Mouse (Mus musculus) forebrain, embryonic 15.5 days (tissue): ENCODE measurements around the gene Mknk1. TPM values are rescaled to one million over a fixed set of nuclear protein-coding genes. Genes with fewer than 3 reads are reported as not detected.

Source experiments
- ATAC-seq: fragments of 200-750 bp; cut with Nextera tagmentation; replicated peaks from 2 replicates; pipeline ENCODE4 v1.8.0; 2017; ENCODE audit warnings: mild to moderate bottlenecking, moderate TSS enrichment, moderate library complexity
- H3K27ac ChIP-seq: fragments of 300-500 bp; sonication (generic); replicated peaks from 2 replicates; pipeline ENCODE4 v1.5.1; 2015; ENCODE audit warnings: mild to moderate bottlenecking, inconsistent platforms
- H3K27me3 ChIP-seq: fragments of 300-500 bp; sonication (generic); 2 replicates; pipeline ENCODE4 v1.6.1; 2015; ENCODE audit warnings: inconsistent platforms
- H3K36me3 ChIP-seq: fragments of 300-500 bp; sonication (generic); 2 replicates; pipeline ENCODE4 v1.6.1; 2015; ENCODE audit warnings: mild to moderate bottlenecking, inconsistent platforms
- H3K4me1 ChIP-seq: fragments of 300-500 bp; sonication (generic); 2 replicates; pipeline ENCODE4 v1.6.1; 2015; ENCODE audit warnings: inconsistent platforms
- H3K4me2 ChIP-seq: fragments of 300-500 bp; sonication (generic); replicated peaks from 2 replicates; pipeline ENCODE4 v1.6.1; 2015; ENCODE audit warnings: mild to moderate bottlenecking, inconsistent platforms
- H3K4me3 ChIP-seq: fragments of 300-500 bp; sonication (generic); 2 replicates; pipeline ENCODE4 v1.5.1; 2015; ENCODE audit warnings: mild to moderate bottlenecking, inconsistent platforms
- H3K9ac ChIP-seq: fragments of 300-500 bp; sonication (generic); replicated peaks from 2 replicates; pipeline ENCODE4 v1.6.1; 2015; ENCODE audit warnings: mild to moderate bottlenecking, inconsistent platforms
- H3K9me3 ChIP-seq: fragments of 300-500 bp; sonication (generic); 2 replicates; pipeline ENCODE4 v1.6.1; 2016; ENCODE audit warnings: inconsistent platforms
- WGBS: fragments of 180-500 bp; shearing (Covaris S2); methylation state at CpG from one replicate; pipeline ENCODE4 v1.1.7; 2015; ENCODE audit warnings: mixed read lengths; 5-methylcytosine and 5-hydroxymethylcytosine counted together
- polyA plus RNA-seq: library from polyadenylated mRNA; unstranded; fragments of >200 nt; fragmentation: Nextera tagmentation; extraction: Ambion mirVana; gene quantifications from 2 replicates; pipeline ENCODE4 v1.2.1, GENCODE M21; 2015

The Mknk1 gene
- polyA plus RNA-seq, 1 experiment from 2014 or later, result 24.8 TPM

- Histone ChIP-seq H3K36me3 (no peaks in the 10 kb centered on the region), H3K4me3 (no peak overlapping the region; the same call in 1 of the 2 replicates), H3K4me1 (peaks cover 13% of the 10 kb centered on the region), H3K9ac (no peak overlapping the region), H3K4me2 (peak overlapping the region; percentile 90), H3K9me3 (no peaks in the 10 kb centered on the region), H3K27me3 (no peaks in the 10 kb centered on the region), H3K27ac (no peak overlapping the region)
- 69% methylated on average over 3 of the region's 3 CpGs for WGBS
- no peak for ATAC-seq
Measured at GRCm38 (mm10) chr4:115827066-115827465, 11.9 kb upstream of the Mknk1 start.

DNA sequence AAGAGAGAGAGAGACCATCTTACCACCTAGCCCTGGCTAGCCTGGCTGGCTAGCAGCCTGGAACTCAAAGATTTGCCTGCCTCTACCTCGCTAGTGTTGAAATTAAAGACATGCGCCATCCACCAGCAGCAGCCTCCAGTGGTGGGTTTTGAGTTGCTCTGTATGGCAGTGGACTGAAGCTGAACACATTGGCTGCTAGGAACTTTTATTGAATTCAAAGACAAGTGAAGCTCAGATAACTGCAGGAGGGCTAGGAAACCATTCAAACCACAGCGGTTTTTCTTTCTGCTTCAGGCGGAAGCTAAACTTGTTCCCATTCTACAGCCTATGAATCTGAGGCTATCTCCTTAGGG lies 11.5 kb upstream of the Mknk1 start:
- ATAC-seq, result peak; percentile 18; the same call in 1 of the 2 replicates
- Histone ChIP-seq H3K4me2 (peak overlapping the region; percentile 90), H3K27ac (peak overlapping the region; percentile 38; the same call in 1 of the 2 replicates), H3K4me3 (peak overlapping the region; percentile 68), H3K36me3 (no peaks in the 10 kb centered on the region), H3K4me1 (peaks cover 13% of the 10 kb centered on the region), H3K9me3 (no peaks in the 10 kb centered on the region), H3K9ac (peak overlapping the region; percentile 63), H3K27me3 (no peaks in the 10 kb centered on the region)
- 3% methylated on average over 4 of the region's 4 CpGs for WGBS

DNA sequence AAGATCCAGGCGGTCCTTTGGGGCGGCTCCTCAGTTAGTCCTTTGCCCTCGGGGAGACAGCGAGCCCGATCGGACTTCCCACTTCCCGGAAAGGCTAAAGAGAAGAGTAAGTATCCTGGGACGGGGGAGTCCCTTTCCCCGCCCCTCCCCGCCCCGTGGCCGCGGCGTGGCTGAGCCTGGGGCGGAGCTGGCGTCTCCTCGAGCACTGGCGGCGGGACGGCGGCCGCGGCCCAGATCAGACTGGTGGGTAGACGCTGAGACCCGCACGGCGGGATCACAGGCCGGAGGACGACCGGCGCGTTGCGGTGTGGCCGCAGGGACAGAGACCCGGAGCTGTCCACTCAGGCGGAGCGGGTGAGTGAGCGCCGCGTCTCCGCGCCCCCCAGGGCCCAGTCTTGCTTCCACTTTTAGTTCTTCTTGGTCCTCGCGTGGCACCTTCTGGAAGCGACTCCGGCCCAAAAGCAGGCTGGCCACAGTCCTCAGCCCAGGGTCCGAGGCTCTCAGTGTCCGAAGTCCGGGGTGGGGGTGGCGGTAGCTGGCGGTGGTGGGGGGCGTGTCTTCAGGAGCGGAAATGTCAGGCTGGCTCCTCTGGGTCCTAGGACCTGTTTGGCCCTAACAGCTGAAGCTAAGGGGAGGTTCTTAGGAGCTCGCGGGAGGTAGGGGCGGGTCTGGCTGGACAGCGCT lies 11.0 kb upstream of the Mknk1 start, which contains the start of gene Mob3c:
TSS of gene Mob3c (plus strand) at position 205 of the 684 bp plus-strand sequence.
- WGBS, result under 1% methylated on average over 55 of the region's 57 CpGs
- peak within 1 kb of the TSS; percentile 63 for H3K9ac ChIP-seq
- H3K36me3 ChIP-seq, result no peaks in the 10 kb centered on the region
- no peaks in the 10 kb centered on the region for H3K27me3 ChIP-seq
- H3K4me3 ChIP-seq, result peak within 1 kb of the TSS; percentile 68
- H3K4me1 ChIP-seq, result peaks cover 13% of the 10 kb centered on the region
- peak within 1 kb of the TSS; percentile 38 for H3K27ac ChIP-seq
- peak; percentile 85 for ATAC-seq
- peak within 1 kb of the TSS; percentile 90 for H3K4me2 ChIP-seq
- no peaks in the 10 kb centered on the region for H3K9me3 ChIP-seq

DNA sequence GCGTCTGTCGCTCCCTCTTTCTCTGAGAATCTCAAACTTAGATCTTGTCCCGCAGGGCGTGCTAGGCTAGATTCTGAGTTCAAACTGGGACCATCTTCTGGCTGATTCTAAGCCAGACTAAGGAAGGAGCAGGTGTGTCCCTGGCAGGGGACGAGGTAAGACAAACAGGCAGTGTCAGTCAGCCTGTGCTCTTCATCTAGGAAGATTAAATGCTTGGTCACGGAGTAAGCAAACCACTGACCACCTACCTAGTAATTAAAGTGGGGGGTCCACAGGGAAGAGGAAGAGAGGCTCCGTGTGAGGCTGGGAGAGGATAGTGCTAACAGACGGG lies 10.5 kb upstream of the Mknk1 start:
- ATAC-seq, result no peak; the same call in none of the 2 replicates
- peaks cover 13% of the 10 kb centered on the region for H3K4me1 ChIP-seq
- 5% methylated on average over 8 of the region's 8 CpGs for WGBS
- peak overlapping the region; percentile 68 for H3K4me3 ChIP-seq
- H3K9ac ChIP-seq, result peak overlapping the region; percentile 63
- no peaks in the 10 kb centered on the region for H3K9me3 ChIP-seq
- H3K27me3 ChIP-seq, result no peaks in the 10 kb centered on the region
- no peaks in the 10 kb centered on the region for H3K36me3 ChIP-seq
- no peak overlapping the region for H3K27ac ChIP-seq
- peak overlapping the region; percentile 90 for H3K4me2 ChIP-seq

DNA sequence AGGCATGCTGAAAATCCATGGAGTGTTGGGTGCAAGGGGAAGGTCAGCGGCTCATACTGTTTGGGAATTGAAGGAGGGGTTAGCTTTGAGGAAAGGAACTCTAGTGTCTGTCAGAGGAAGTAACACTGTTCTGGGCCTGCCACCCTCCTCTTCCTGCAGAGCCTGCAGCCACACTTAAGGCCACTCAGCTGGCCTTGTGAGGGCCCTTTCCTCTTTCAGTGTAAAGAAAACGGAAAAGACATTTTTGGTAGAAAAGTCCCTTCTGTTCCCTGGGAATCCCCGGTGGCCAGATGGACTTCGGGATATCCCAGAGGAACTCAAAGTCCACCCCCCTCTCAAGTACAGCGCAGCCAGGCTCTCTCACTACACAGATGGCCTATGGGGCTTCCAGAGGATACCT lies 8.5 kb upstream of the Mknk1 start:
- Histone ChIP-seq H3K27ac (no peak overlapping the region), H3K36me3 (no peaks in the 10 kb centered on the region), H3K27me3 (no peaks in the 10 kb centered on the region), H3K4me3 (no peak overlapping the region), H3K4me2 (no peak overlapping the region), H3K9me3 (no peaks in the 10 kb centered on the region), H3K9ac (no peak overlapping the region), H3K4me1 (peaks cover 13% of the 10 kb centered on the region)
- no peak for ATAC-seq
- 87% methylated on average over 5 of the region's 5 CpGs for WGBS

DNA sequence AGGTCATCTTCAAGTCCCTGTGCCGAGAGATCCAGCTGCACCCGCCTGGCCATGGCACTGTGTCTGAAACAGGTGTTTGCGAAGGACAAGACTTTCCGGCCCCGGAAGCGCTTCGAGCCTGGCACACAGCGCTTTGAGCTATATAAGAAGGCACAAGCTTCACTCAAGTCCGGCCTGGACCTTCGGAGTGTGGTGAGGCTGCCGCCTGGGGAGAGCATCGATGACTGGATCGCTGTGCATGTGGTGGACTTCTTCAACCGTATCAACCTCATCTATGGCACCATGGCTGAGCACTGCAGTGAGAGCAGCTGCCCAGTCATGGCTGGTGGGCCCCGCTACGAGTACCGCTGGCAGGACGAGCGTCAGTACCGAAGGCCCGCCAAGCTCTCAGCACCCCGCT lies 7.8 kb upstream of the Mknk1 start:
- Histone ChIP-seq H3K4me3 (no peak overlapping the region), H3K27me3 (no peaks in the 10 kb centered on the region), H3K9me3 (no peaks in the 10 kb centered on the region), H3K36me3 (no peaks in the 10 kb centered on the region), H3K27ac (no peak overlapping the region), H3K4me1 (peaks cover 13% of the 10 kb centered on the region), H3K9ac (no peak overlapping the region), H3K4me2 (no peak overlapping the region)
- no peak for ATAC-seq
- WGBS, result 95% methylated on average over 22 of the region's 22 CpGs

DNA sequence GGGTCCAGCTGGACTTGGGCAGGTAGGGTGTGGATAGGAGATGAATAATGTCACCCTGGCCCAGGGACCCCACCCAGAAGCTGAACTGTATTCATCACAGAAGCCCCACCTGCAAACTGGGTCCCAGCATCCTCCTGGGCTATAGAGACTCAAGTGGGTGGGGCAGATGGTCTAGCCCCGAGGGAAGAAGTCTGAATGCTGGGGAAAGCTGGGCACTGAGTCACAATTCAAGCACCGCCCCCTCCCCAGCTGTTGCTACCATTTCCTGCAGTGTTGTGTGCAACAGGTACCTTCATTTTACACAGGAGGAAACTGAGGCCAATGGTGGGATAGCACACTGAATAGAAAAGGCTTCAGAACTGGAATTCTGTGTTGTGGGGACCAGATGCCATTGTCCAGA lies 7.0 kb upstream of the Mknk1 start:
- Histone ChIP-seq H3K27ac (no peak overlapping the region), H3K4me1 (peaks cover 13% of the 10 kb centered on the region), H3K4me2 (no peak overlapping the region), H3K36me3 (no peaks in the 10 kb centered on the region), H3K27me3 (no peaks in the 10 kb centered on the region), H3K9ac (no peak overlapping the region), H3K9me3 (no peaks in the 10 kb centered on the region), H3K4me3 (no peak overlapping the region)
- no peak for ATAC-seq
- WGBS, result 54% methylated on average over 2 of the region's 2 CpGs

GRCm38 (mm10) chr4:115835576-115835975 lies 3.4 kb upstream of the Mknk1 start:
- peaks cover 12% of the 10 kb centered on the region for H3K4me1 ChIP-seq
- H3K9ac ChIP-seq, result no peak overlapping the region
- H3K27ac ChIP-seq, result no peak overlapping the region
- H3K4me2 ChIP-seq, result no peak overlapping the region
- no peak overlapping the region for H3K4me3 ChIP-seq
- WGBS, result 82% methylated on average over 2 of the region's 2 CpGs
- H3K27me3 ChIP-seq, result no peaks in the 10 kb centered on the region
- H3K36me3 ChIP-seq, result no peaks in the 10 kb centered on the region
- ATAC-seq, result no peak
- no peaks in the 10 kb centered on the region for H3K9me3 ChIP-seq

DNA sequence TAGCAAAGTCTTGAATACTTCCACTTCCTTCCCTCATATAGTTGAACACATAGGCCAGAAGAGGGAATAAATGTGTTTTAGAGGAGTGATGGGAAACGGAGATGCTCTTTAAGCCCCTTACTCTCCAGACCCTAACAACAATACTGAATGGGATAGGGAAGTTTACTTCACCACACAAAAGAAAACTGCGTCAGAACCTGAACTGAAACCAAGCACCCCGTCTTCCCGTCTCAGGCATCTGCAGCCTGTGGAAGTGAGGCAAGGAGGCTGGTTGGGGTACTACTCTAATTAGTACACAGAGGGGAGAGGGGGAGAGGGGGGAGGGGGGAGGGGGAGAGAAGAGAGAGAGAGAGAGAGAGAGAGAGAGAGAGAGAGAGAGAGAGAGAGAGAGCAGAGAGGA lies 802 bp upstream of the Mknk1 start:
- no peak overlapping the region; the same call in 1 of the 2 replicates for H3K4me2 ChIP-seq
- H3K9ac ChIP-seq, result no peak overlapping the region
- no peaks in the 10 kb centered on the region for H3K36me3 ChIP-seq
- no peak overlapping the region for H3K4me3 ChIP-seq
- peaks cover 12% of the 10 kb centered on the region for H3K4me1 ChIP-seq
- no peaks in the 10 kb centered on the region for H3K9me3 ChIP-seq
- H3K27me3 ChIP-seq, result no peaks in the 10 kb centered on the region
- ATAC-seq, result no peak
- no peak overlapping the region for H3K27ac ChIP-seq
- WGBS, result 38% methylated on average over 4 of the region's 4 CpGs

- 0 out of 2 replicates have a peak, but pooled peaks have one; percentile 1 for ATAC-seq
- no peaks in the 10 kb centered on the region for H3K9me3 ChIP-seq
- H3K4me1 ChIP-seq, result peaks cover 19% of the 10 kb centered on the region
- no peaks in the 10 kb centered on the region for H3K36me3 ChIP-seq
- 61% methylated on average over 4 of the region's 4 CpGs for WGBS
- H3K27me3 ChIP-seq, result no peaks in the 10 kb centered on the region
- peak overlapping the region; percentile 71; the same call in 1 of the 2 replicates for H3K4me2 ChIP-seq
- no peak overlapping the region for H3K27ac ChIP-seq
- peak overlapping the region; percentile 63; the same call in 1 of the 2 replicates for H3K4me3 ChIP-seq
- no peak overlapping the region for H3K9ac ChIP-seq
Measured at GRCm38 (mm10) chr4:115839956-115840355, 958 bp downstream of the Mknk1 start.

DNA sequence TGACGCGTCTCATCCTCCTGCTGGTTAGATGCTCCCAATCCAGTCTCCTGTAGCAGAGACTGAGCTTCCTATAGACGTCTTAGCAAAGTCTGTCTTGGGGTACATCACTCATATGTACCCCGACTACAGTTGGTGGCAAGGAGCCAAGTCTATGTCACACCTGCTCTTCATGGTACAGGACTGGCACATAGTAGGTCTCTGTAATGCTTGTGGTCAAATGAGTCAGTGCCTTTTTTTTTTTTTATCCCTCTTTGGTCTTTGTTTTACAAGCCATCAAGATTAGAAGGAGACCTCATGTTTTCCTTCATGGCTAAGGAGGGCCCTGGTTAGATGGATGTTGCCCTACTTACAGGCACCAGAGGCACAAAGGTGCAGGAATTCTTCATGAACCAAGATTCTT lies 1.8 kb downstream of the Mknk1 start:
- no peaks in the 10 kb centered on the region for H3K36me3 ChIP-seq
- no peak overlapping the region for H3K4me2 ChIP-seq
- 82% methylated on average over 4 of the region's 4 CpGs for WGBS

DNA sequence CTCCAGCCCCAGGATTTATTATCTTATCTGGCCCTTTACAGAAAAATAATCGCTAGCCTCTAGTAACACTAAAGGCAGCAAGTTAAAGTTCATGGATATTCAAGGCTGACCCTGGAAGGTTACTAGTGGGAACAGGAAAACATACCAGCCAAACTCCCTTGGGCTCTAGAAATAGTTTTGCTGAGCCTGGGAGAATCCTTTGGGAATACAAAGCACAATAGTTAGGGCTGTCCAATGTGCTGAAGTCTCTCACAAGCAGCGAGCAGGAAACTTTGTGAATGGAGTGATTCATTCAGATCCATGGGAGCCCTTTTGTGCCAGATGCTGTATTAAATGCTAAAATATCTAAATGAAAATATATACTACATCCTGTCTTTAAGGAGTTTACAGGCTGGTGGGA lies 7.7 kb downstream of the Mknk1 start:
- Histone ChIP-seq H3K4me1 (peaks cover 15% of the 10 kb centered on the region; the same call in 1 of the 2 replicates), H3K9ac (no peak overlapping the region), H3K4me2 (no peak overlapping the region), H3K27me3 (no peaks in the 10 kb centered on the region), H3K27ac (no peak overlapping the region), H3K9me3 (no peaks in the 10 kb centered on the region), H3K4me3 (no peak overlapping the region), H3K36me3 (0 out of 2 replicates have a peak, but pooled peaks cover 10% of the 10 kb centered on the region)
- no peak for ATAC-seq
- 46% methylated on average over 2 of the region's 2 CpGs for WGBS

More for the DNA sequence above, 1.8 kb downstream of the Mknk1 start:
- peaks cover 19% of the 10 kb centered on the region for H3K4me1 ChIP-seq
- H3K4me3 ChIP-seq, result no peak overlapping the region
- no peak overlapping the region for H3K27ac ChIP-seq
- no peak overlapping the region for H3K9ac ChIP-seq
- H3K9me3 ChIP-seq, result no peaks in the 10 kb centered on the region
- H3K27me3 ChIP-seq, result no peaks in the 10 kb centered on the region
- ATAC-seq, result no peak

DNA sequence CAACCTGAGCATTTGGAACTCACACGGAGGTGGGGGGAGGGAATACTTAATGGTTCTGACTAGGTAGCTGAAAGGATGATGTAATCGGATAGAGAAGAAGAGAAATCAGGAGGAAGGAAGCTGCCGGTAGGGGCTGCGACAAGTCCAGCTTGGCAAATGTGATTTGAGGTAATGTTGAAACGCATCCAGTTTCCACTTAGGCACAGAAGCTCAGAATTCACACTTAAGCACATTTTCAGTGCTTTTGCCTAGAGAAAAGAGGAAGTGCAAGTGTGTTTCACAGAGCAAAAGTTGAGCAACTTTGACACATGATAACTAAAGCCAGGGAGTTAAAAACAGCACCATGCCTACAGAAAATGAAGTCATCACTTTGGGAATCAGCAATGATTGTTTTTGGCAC lies 8.4 kb downstream of the Mknk1 start:
- no peak overlapping the region for H3K27ac ChIP-seq
- WGBS, result 32% methylated on average over 5 of the region's 5 CpGs
- no peak for ATAC-seq

More for the DNA sequence above, 8.4 kb downstream of the Mknk1 start:
- Histone ChIP-seq H3K9ac (no peak overlapping the region), H3K4me1 (peaks cover 15% of the 10 kb centered on the region; the same call in 1 of the 2 replicates), H3K9me3 (no peaks in the 10 kb centered on the region), H3K4me3 (no peak overlapping the region), H3K4me2 (no peak overlapping the region), H3K36me3 (0 out of 2 replicates have a peak, but pooled peaks cover 10% of the 10 kb centered on the region), H3K27me3 (no peaks in the 10 kb centered on the region)
